Mouse (Mus musculus): ENCODE data around the gene Pptc7.

DNA sequence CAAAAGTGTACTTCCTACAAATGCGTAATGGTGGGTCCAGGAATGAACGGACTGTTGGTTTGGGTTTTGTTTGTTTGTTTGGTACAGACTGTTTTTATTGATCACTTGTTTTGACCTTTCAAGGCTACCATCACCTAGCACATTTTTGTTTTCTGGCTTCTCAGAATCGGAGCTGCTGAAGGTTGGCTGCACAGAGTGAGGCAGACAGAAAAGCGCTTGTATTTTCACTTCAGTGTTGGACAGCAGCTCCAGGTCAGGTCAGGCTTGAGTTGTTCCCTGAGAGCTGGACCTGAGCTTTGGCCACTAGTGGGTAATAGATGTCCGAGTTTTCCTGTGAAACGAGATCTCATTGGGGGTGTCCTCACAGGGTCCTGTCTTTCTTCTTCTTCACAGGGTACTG lies 9.0 kb downstream of the Pptc7 start:
- no peak for TF ChIP-seq POLR2A (IDR thresholded peaks at IDR 0.05; ENCODE audit: borderline replicate concordance, low read depth, low read length)
- no peak for TF ChIP-seq CTCF (IDR thresholded peaks at IDR 0.05; ENCODE audit: low read depth, low read length)

Data from bone marrow macrophage, adult 2 months (primary cell).